Mouse (Mus musculus) small intestine, adult 2 months (tissue): ENCODE measurements at regions not wholly inside any gene's neighbourhood (a gene's known extent, or its start where the extent isn't known, plus 50 kb on each side); places are given as distances from the start of the nearest gene placed in this dataset.

Source experiments
- CTCF ChIP-seq: fragments of 200-500 bp; IDR thresholded peaks from 2 replicates; pipeline ENCODE4 v1.5.1; 2012; ENCODE audit warnings: low read depth, mild to moderate bottlenecking, control low read depth, inconsistent platforms, low read length, moderate library complexity, mixed read lengths; ENCODE audit not compliant: insufficient replicate concordance, insufficient read length; ENCODE audit errors: extremely low read depth
- POLR2A ChIP-seq: fragments of 200-500 bp; IDR thresholded peaks from 2 replicates; pipeline ENCODE4 v1.6.1; 2012; ENCODE audit warnings: low read depth, mild to moderate bottlenecking, control low read depth, inconsistent platforms, low read length, moderate library complexity

DNA sequence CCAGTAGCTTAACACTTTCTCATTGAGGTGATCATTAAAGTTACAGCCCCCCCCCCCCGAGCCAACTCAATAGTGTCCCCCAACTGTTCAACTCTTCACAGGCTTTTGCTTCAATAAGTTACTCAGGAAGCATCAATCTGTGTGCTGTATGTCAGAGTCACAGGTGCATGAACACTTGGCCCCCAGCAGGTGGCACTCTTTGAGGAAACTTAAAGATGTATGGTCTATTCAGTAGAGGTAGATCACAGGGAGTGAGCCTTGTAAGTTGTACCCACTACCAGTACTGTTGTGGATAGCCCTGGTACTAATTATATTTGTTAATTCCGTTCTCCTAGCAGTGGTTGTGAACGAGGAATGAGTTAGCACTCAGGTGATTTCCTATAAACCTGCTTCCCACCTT, 99.6 kb downstream of the Tmem130 start:
- TF ChIP-seq CTCF (no peak), POLR2A (no peak)
